Mouse (Mus musculus): ENCODE results near the gene Vps9d1.

GRCm38 (mm10) chr8:123257114-123257513, 3.0 kb upstream of the Vps9d1 start:
- TF ChIP-seq POLR2A (IDR thresholded peaks at IDR 0.05; ENCODE audit: low read depth, low read length): no peak
- TF ChIP-seq CTCF (conservative IDR thresholded peaks at IDR 0.05; ENCODE audit: insufficient read depth, insufficient read length, low read depth, low read length): no peak
